Mouse (Mus musculus): ENCODE measurements around the gene Rsu1. TPM values are rescaled to one million over a fixed set of nuclear protein-coding genes. Genes with fewer than 3 reads are reported as not detected.

Rsu1 gene
- polyA plus RNA-seq, 1 experiment from 2014 or later: 172 TPM

DNA sequence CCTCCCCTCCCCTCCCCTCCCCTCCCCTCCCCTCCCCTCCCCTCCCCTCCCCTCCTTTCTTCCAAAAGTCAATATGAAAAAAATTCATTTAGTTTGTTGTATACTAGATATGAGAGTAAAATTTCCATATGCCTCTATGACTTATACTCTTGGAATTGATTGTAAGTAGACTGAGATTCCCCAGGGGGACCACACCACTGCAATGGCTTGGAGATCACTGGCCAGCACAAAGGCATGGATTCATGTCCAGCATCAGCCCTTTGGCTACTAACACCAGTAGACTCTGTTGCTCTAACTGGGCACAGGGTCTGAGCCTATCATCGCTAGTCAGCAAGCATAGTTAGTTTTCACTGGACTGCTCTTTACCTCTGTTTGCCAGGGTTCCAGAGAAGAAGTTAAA is 180.4 kb downstream of the Rsu1 start:
- Histone ChIP-seq H3K9ac (replicated peaks; ENCODE audit: low read depth, low read length) (no peak overlapping the region), H3K4me3 (ENCODE audit: low read depth, low read length) (no peak overlapping the region), H3K4me2 (replicated peaks; ENCODE audit: low read depth, low read length) (no peak overlapping the region), H3K36me3 (ENCODE audit: control insufficient read depth, insufficient read depth, low read length) (no peaks in the 10 kb centered on the region), H3K27me3 (ENCODE audit: control insufficient read depth, insufficient read depth, low read length) (no peaks in the 10 kb centered on the region), H3K9me3 (ENCODE audit: control insufficient read depth, low read depth, low read length) (no peaks in the 10 kb centered on the region), H3K4me1 (ENCODE audit: control insufficient read depth, insufficient read depth, low read length) (no peaks in the 10 kb centered on the region), H3K27ac (ENCODE audit: low read length) (no peak overlapping the region)
- ATAC-seq (ENCODE audit: insufficient number of reproducible peaks, insufficient read depth, low FRiP score, low read depth): no peak
- 89% methylated on average over 1 of the region's 1 CpGs for WGBS

DNA sequence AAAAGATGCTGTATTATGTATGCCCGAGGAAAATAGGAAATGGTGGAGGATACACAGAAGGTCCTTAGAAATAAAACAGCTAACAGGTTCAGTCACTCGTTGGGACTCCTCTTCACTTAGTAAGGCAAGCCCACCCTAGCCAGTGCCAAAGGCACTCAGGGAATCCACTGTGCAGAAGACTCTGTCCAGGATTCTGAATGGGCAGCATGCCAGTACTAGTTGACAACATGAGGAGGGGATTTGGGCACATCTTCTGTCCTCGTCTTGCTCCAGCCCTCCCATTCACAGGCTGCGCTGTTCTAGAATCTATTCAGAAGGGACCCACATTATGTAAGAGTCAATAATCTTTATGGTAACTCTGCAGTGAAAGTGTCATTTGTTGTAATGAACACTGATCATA is 181.4 kb downstream of the Rsu1 start:
- ATAC-seq (ENCODE audit: insufficient number of reproducible peaks, insufficient read depth, low FRiP score, low read depth): no peak

DNA sequence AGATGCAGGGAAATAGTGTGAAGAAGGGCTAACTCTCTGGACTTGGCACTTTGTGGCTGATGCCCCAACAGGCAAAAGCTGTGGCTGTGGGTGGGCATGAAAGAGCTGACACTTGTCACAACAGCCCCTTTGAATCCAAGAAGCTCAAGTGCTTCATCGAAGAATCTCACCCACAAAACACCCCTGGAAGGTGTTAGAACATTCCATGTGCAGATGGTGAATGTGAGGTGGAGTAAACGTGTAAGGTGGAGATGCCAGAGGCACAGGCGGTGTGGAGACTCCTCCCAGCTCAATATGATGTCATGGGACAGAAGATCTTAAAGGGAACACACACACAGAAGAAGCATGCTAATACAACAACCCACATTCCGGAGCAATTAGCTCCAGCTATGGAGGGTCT is 182.9 kb downstream of the Rsu1 start:
- no peak overlapping the region for H3K4me3 ChIP-seq (ENCODE audit: low read depth, low read length)
- 68% methylated on average over 4 of the region's 4 CpGs for WGBS
- H3K4me1 ChIP-seq (ENCODE audit: control insufficient read depth, insufficient read depth, low read length): no peaks in the 10 kb centered on the region
- H3K27me3 ChIP-seq (ENCODE audit: control insufficient read depth, insufficient read depth, low read length): no peaks in the 10 kb centered on the region
- H3K9me3 ChIP-seq (ENCODE audit: control insufficient read depth, low read depth, low read length): no peaks in the 10 kb centered on the region
- no peak overlapping the region for H3K4me2 ChIP-seq (replicated peaks; ENCODE audit: low read depth, low read length)
- no peak for ATAC-seq (ENCODE audit: insufficient number of reproducible peaks, insufficient read depth, low FRiP score, low read depth)
- H3K9ac ChIP-seq (replicated peaks; ENCODE audit: low read depth, low read length): no peak overlapping the region
- no peaks in the 10 kb centered on the region for H3K36me3 ChIP-seq (ENCODE audit: control insufficient read depth, insufficient read depth, low read length)
- H3K27ac ChIP-seq (ENCODE audit: low read length): no peak overlapping the region

More for the DNA sequence above, 181.4 kb downstream of the Rsu1 start:
- H3K4me3 ChIP-seq (ENCODE audit: low read depth, low read length): no peak overlapping the region
- no peaks in the 10 kb centered on the region for H3K4me1 ChIP-seq (ENCODE audit: control insufficient read depth, insufficient read depth, low read length)
- H3K4me2 ChIP-seq (replicated peaks; ENCODE audit: low read depth, low read length): no peak overlapping the region
- 81% methylated on average over 4 of the region's 4 CpGs for WGBS
- H3K27me3 ChIP-seq (ENCODE audit: control insufficient read depth, insufficient read depth, low read length): no peaks in the 10 kb centered on the region
- no peaks in the 10 kb centered on the region for H3K36me3 ChIP-seq (ENCODE audit: control insufficient read depth, insufficient read depth, low read length)
- no peak overlapping the region for H3K9ac ChIP-seq (replicated peaks; ENCODE audit: low read depth, low read length)
- H3K9me3 ChIP-seq (ENCODE audit: control insufficient read depth, low read depth, low read length): no peaks in the 10 kb centered on the region
- H3K27ac ChIP-seq (ENCODE audit: low read length): no peak overlapping the region

DNA sequence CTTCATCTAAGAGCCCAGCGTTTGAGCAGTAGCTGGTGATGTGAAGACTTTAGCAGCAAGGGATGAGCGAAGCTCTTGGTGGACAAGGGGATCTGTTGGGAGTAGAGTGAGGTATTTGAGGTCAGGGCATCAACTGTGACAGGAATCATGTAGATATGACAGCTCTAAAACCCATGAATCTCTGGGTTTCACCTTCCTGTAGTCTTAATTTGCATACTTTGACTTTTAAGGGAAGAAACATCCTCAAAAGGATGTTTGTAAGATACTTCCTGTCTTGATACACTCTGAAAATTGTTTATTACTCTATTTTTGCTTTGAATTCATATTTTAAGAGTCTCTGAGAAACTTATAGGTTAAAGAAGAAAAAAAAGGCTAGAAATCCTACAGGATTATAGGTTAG is 183.4 kb downstream of the Rsu1 start:
- H3K4me2 ChIP-seq (replicated peaks; ENCODE audit: low read depth, low read length): no peak overlapping the region
- 97% methylated on average over 2 of the region's 2 CpGs for WGBS
- H3K4me1 ChIP-seq (ENCODE audit: control insufficient read depth, insufficient read depth, low read length): no peaks in the 10 kb centered on the region
- no peak for ATAC-seq (ENCODE audit: insufficient number of reproducible peaks, insufficient read depth, low FRiP score, low read depth)
- H3K9me3 ChIP-seq (ENCODE audit: control insufficient read depth, low read depth, low read length): no peaks in the 10 kb centered on the region
- H3K9ac ChIP-seq (replicated peaks; ENCODE audit: low read depth, low read length): no peak overlapping the region
- H3K36me3 ChIP-seq (ENCODE audit: control insufficient read depth, insufficient read depth, low read length): no peaks in the 10 kb centered on the region
- H3K27ac ChIP-seq (ENCODE audit: low read length): no peak overlapping the region
- no peaks in the 10 kb centered on the region for H3K27me3 ChIP-seq (ENCODE audit: control insufficient read depth, insufficient read depth, low read length)
- H3K4me3 ChIP-seq (ENCODE audit: low read depth, low read length): no peak overlapping the region

DNA sequence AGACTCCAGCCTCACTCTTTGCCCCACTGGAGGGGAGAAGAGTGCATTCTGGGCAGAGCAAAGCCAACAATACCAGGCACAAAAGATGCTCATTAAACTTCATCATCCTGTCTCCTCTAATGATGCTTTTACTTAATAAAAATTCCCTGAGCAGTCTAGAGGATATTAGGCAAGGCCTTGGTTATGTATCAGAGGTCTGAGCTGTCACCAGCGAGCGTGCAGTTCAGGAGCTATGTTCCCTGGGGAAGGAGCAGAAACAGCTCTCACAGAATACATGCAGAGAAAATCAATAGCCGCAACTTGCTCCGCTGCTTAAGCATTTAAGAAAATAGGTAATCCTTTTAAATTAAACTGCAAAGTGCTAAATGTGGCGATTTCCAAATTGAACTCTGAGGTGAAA is 187.0 kb downstream of the Rsu1 start:
- 68% methylated on average over 5 of the region's 5 CpGs for WGBS
- Histone ChIP-seq H3K9me3 (ENCODE audit: control insufficient read depth, low read depth, low read length) (no peaks in the 10 kb centered on the region), H3K27ac (ENCODE audit: low read length) (no peak overlapping the region), H3K36me3 (ENCODE audit: control insufficient read depth, insufficient read depth, low read length) (no peaks in the 10 kb centered on the region), H3K4me3 (ENCODE audit: low read depth, low read length) (no peak overlapping the region), H3K4me1 (ENCODE audit: control insufficient read depth, insufficient read depth, low read length) (no peaks in the 10 kb centered on the region), H3K27me3 (ENCODE audit: control insufficient read depth, insufficient read depth, low read length) (no peaks in the 10 kb centered on the region), H3K4me2 (replicated peaks; ENCODE audit: low read depth, low read length) (no peak overlapping the region), H3K9ac (replicated peaks; ENCODE audit: low read depth, low read length) (no peak overlapping the region)
- ATAC-seq (ENCODE audit: insufficient number of reproducible peaks, insufficient read depth, low FRiP score, low read depth): no peak

DNA sequence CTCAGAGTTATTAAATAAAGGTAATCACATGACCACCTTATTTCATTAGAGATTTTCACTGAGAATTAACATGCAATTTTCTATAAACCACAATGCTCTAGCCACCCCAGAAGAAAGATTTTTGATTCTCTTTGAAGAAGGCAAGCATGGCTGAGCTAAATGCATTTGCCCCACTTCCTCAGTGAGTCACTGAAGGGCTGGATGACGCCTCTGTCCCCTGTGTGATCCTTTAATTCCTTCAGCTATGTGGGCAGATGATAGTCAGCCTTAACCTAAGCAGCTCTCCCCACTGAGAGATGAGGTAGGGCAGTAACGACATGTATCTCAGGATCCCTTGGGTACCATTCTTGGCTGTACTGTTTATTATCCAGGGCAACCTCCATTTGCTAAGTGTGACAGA is 190.7 kb downstream of the Rsu1 start:
- 87% methylated on average over 2 of the region's 2 CpGs for WGBS

DNA sequence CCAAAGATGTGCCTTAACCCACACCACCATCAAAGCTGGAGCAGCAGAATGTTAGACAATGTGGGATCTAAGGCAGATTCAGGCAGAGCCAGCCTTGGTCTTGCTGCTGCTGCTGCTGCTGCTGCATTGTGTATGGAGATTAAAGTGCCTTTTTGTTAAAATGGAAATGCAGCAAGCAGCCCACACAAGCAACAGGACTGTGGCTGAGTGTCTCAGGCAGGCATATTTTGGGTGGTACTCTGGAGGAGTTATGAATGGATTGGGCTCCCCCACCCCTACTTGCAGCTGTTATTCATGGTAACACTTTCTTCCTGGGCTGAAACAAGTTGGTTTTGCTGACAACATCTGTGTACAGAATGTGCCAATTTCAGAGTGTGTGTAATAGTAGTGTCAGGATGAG is 199.0 kb downstream of the Rsu1 start:
- no peak for ATAC-seq (ENCODE audit: insufficient number of reproducible peaks, insufficient read depth, low FRiP score, low read depth)
- H3K4me2 ChIP-seq (replicated peaks; ENCODE audit: low read depth, low read length): no peak overlapping the region
- no peaks in the 10 kb centered on the region for H3K27me3 ChIP-seq (ENCODE audit: control insufficient read depth, insufficient read depth, low read length)
- H3K36me3 ChIP-seq (ENCODE audit: control insufficient read depth, insufficient read depth, low read length): no peaks in the 10 kb centered on the region
- no peak overlapping the region for H3K27ac ChIP-seq (ENCODE audit: low read length)
- H3K9ac ChIP-seq (replicated peaks; ENCODE audit: low read depth, low read length): no peak overlapping the region
- no peaks in the 10 kb centered on the region for H3K9me3 ChIP-seq (ENCODE audit: control insufficient read depth, low read depth, low read length)
- H3K4me3 ChIP-seq (ENCODE audit: low read depth, low read length): no peak overlapping the region
- no peaks in the 10 kb centered on the region for H3K4me1 ChIP-seq (ENCODE audit: control insufficient read depth, insufficient read depth, low read length)

More for the DNA sequence above, 190.7 kb downstream of the Rsu1 start:
- no peak overlapping the region for H3K4me2 ChIP-seq (replicated peaks; ENCODE audit: low read depth, low read length)
- ATAC-seq (ENCODE audit: insufficient number of reproducible peaks, insufficient read depth, low FRiP score, low read depth): no peak
- H3K27ac ChIP-seq (ENCODE audit: low read length): no peak overlapping the region
- H3K36me3 ChIP-seq (ENCODE audit: control insufficient read depth, insufficient read depth, low read length): no peaks in the 10 kb centered on the region
- H3K4me3 ChIP-seq (ENCODE audit: low read depth, low read length): no peak overlapping the region
- no peaks in the 10 kb centered on the region for H3K4me1 ChIP-seq (ENCODE audit: control insufficient read depth, insufficient read depth, low read length)
- no peaks in the 10 kb centered on the region for H3K27me3 ChIP-seq (ENCODE audit: control insufficient read depth, insufficient read depth, low read length)
- H3K9ac ChIP-seq (replicated peaks; ENCODE audit: low read depth, low read length): no peak overlapping the region
- no peaks in the 10 kb centered on the region for H3K9me3 ChIP-seq (ENCODE audit: control insufficient read depth, low read depth, low read length)

DNA sequence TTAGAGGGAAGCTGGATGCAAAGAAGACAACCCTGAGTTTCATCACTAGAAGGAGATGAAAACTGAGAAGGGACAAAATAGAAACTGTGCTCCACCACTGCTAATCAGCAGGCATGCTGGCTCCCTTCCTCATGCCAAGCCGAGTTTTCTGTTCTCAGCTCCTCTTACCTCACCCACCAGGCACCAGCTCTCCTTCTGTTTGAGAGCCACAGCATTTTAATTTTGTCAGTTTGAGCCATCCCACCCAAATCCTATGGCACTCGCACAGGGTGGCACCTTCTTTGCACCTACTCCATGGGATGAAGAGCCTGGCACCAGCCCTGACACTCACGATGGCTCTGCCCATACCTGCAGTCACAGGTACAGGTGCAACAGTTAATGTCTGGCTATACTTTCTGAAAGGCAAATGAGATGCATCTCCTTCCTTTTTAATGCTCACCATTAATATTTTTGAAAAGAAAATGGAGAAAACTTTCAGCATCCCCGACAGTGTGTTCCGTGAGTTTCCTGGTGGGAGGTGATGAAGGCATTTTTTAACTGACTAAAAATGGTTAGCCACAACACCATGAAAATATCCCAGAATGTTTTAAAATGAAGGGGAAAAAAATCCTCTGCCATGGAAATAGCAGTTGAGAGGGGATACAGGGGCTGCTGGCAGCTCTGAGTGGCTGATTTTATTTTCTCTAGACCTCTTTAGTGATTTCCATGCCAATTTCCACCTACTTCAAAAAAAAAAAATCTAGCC is 210.6 kb downstream of the Rsu1 start:
- WGBS: 90% methylated on average over 5 of the region's 5 CpGs
- Histone ChIP-seq H3K9me3 (ENCODE audit: control insufficient read depth, low read depth, low read length) (no peaks in the 10 kb centered on the region), H3K4me2 (replicated peaks; ENCODE audit: low read depth, low read length) (no peak overlapping the region), H3K27me3 (ENCODE audit: control insufficient read depth, insufficient read depth, low read length) (no peaks in the 10 kb centered on the region), H3K36me3 (ENCODE audit: control insufficient read depth, insufficient read depth, low read length) (no peaks in the 10 kb centered on the region), H3K9ac (replicated peaks; ENCODE audit: low read depth, low read length) (no peak overlapping the region), H3K27ac (ENCODE audit: low read length) (no peak overlapping the region), H3K4me3 (ENCODE audit: low read depth, low read length) (no peak overlapping the region), H3K4me1 (ENCODE audit: control insufficient read depth, insufficient read depth, low read length) (no peaks in the 10 kb centered on the region)
- ATAC-seq (ENCODE audit: insufficient number of reproducible peaks, insufficient read depth, low FRiP score, low read depth): no peak

DNA sequence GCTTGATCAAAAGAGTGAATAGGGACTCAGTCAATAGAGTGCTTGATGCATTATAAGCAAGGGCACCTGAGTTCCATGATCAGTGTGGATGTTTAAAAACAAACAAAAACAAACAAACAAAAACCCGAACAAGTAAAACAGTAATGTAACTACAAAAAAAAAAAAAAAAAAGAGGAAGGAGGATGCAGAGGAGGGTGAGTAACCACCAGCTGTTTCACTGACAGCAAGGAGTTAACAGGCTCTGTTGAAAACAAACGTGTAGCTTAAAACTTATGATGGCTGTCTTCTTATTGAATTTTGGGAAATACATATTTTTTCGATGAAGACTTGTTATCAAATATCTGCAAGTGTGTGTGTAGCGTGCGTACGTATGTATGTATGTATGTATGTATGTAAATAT is 222.6 kb downstream of the Rsu1 start:
- WGBS: 84% methylated on average over 6 of the region's 6 CpGs
- 0 out of 2 replicates have a peak, but pooled peaks cover 2% of the 10 kb centered on the region for H3K4me1 ChIP-seq (ENCODE audit: control insufficient read depth, insufficient read depth, low read length)
- ATAC-seq (ENCODE audit: insufficient number of reproducible peaks, insufficient read depth, low FRiP score, low read depth): no peak
- no peak overlapping the region for H3K27ac ChIP-seq (ENCODE audit: low read length)
- H3K36me3 ChIP-seq (ENCODE audit: control insufficient read depth, insufficient read depth, low read length): no peaks in the 10 kb centered on the region
- no peak overlapping the region for H3K9ac ChIP-seq (replicated peaks; ENCODE audit: low read depth, low read length)
- no peak overlapping the region for H3K4me2 ChIP-seq (replicated peaks; ENCODE audit: low read depth, low read length)
- no peak overlapping the region for H3K4me3 ChIP-seq (ENCODE audit: low read depth, low read length)
- no peaks in the 10 kb centered on the region for H3K9me3 ChIP-seq (ENCODE audit: control insufficient read depth, low read depth, low read length)
- no peaks in the 10 kb centered on the region for H3K27me3 ChIP-seq (ENCODE audit: control insufficient read depth, insufficient read depth, low read length)
